Mouse (Mus musculus): Measurements from ENCODE around the gene Unc5b. TPM values are rescaled to one million over a fixed set of nuclear protein-coding genes. Genes with fewer than 3 reads are reported as not detected.
A peak's percentile ranks its signal among the peaks of the same experiment; 100 is the strongest.
"Not testable (repeated sequence)": the region's sequence is repeated elsewhere in the genome, so short reads cannot be mapped to it uniquely, and the experiment has no call there.

Unc5b gene
- polyA plus RNA-seq (2014; fragmentation: Nextera tagmentation; extraction: Ambion mirVana) = 2.3 and 2.9 TPM in 2 replicates

DNA sequence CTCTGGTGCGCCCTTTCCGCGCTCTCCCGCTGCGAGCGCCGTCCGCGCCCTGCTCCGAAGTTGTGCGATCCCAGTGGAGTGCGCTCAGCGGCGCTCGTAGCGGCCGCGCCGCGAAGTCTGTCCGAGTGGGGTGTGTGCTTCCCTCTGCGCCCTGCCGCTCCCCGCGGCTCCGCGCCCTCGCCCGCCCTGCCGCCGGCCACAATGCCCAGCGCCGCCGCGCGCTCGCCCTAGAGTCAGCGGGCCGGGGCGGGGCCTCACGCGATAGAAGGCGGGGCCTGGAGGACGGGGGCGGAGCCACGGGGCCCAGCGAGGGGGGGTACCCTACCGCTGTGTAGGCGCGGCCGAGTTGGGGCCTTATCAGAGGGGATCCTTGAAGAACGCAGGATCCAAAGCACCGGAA, at the start of gene Unc5b:
Gene Unc5b (minus strand): TSS at position 203 of the 400 bp plus-strand sequence.
- Histone ChIP-seq H3K4me3 (ENCODE audit: low read depth, low read length) (peak within 1 kb of the TSS; percentile 59), H3K27ac (ENCODE audit: low read depth, low read length) (0 out of 2 replicates have a peak within 1 kb of the TSS, but pooled peaks have one; percentile 20), H3K4me2 (ENCODE audit: low read depth) (peak within 1 kb of the TSS; percentile 97), H3K9me3 (ENCODE audit: control insufficient read depth, low read length) (no peaks in the 10 kb centered on the region), H3K9ac (ENCODE audit: low read length) (peak within 1 kb of the TSS; percentile 74), H3K4me1 (ENCODE audit: control insufficient read depth, insufficient read depth, low read length) (peaks cover 23% of the 10 kb centered on the region), H3K27me3 (ENCODE audit: control insufficient read depth, insufficient read depth, low read length) (peaks cover 59% of the 10 kb centered on the region), H3K36me3 (ENCODE audit: control insufficient read depth, insufficient read depth, low read length) (no peaks in the 10 kb centered on the region)
- ATAC-seq (ENCODE audit: insufficient read depth, low FRiP score, low TSS enrichment) = peak; percentile 81
- under 1% methylated on average over 53 of the region's 53 CpGs for WGBS
- peak; percentile 91 for DNase-seq (ENCODE audit: low spot score)

DNA sequence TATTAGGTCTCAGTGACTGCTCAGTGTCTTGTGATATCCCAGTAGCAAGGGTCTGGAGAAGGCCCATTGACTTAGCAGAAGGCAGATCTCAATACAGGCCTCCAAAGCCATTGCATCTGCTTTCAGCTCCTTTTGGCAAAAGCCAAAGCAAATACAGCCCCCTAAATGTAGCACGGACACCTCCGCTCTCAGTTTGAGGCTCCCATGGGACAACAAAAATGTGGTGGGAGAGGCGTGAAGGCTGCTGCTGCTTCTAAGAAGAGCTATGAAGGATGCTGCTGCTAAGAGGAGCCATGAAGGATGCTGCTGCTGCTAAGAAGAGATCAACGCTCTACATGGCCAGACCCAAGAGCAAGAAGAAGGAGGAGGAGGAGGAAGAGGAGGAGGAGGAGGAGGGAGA, 48.4 kb upstream of the Unc5b start:
- Histone ChIP-seq H3K4me3 (ENCODE audit: low read depth, low read length) (no peak overlapping the region), H3K4me2 (ENCODE audit: low read depth) (no peak overlapping the region), H3K9ac (ENCODE audit: low read length) (no peak overlapping the region), H3K4me1 (ENCODE audit: control insufficient read depth, insufficient read depth, low read length) (no peaks in the 10 kb centered on the region), H3K36me3 (ENCODE audit: control insufficient read depth, insufficient read depth, low read length) (no peaks in the 10 kb centered on the region), H3K9me3 (ENCODE audit: control insufficient read depth, low read length) (no peaks in the 10 kb centered on the region), H3K27ac (ENCODE audit: low read depth, low read length) (no peak overlapping the region), H3K27me3 (ENCODE audit: control insufficient read depth, insufficient read depth, low read length) (no peaks in the 10 kb centered on the region)
- DNase-seq (ENCODE audit: low spot score) (no peak), ATAC-seq (ENCODE audit: insufficient read depth, low FRiP score, low TSS enrichment) (no peak)
- WGBS = 86% methylated on average over 4 of the region's 4 CpGs

- no peaks in the 10 kb centered on the region for H3K36me3 ChIP-seq (ENCODE audit: control insufficient read depth, insufficient read depth, low read length)
- H3K27ac ChIP-seq (ENCODE audit: low read depth, low read length) = no peak overlapping the region
- H3K9ac ChIP-seq (ENCODE audit: low read length) = no peak overlapping the region
- H3K4me2 ChIP-seq (ENCODE audit: low read depth) = no peak overlapping the region
- 92% methylated on average over 5 of the region's 5 CpGs for WGBS
- ATAC-seq (ENCODE audit: insufficient read depth, low FRiP score, low TSS enrichment) (no peak), DNase-seq (ENCODE audit: low spot score) (no peak)
- no peaks in the 10 kb centered on the region for H3K4me1 ChIP-seq (ENCODE audit: control insufficient read depth, insufficient read depth, low read length)
- H3K9me3 ChIP-seq (ENCODE audit: control insufficient read depth, low read length) = no peaks in the 10 kb centered on the region
- no peaks in the 10 kb centered on the region for H3K27me3 ChIP-seq (ENCODE audit: control insufficient read depth, insufficient read depth, low read length)
- no peak overlapping the region for H3K4me3 ChIP-seq (ENCODE audit: low read depth, low read length)
Measured at GRCm38 (mm10) chr10:60877075-60877474, 45.7 kb upstream of the Unc5b start.

DNA sequence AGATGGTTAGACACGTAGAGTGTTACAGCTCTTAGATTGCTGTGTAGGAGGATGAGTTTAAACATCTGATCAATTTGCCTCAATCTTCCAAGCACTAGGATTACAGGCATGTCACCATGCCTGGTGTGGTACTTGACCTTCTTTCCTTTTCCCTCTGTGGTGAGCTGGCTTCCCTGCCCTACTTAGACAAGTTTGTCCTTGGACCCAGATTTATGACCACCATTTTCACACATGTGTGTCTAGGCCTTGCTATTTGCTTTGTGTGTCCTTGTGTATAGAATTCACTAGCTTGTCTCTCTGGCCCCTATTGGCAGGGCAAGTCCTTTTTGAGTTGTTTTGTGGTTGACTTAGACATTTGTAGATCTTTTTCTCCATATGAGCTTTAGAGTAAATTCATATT, 43.6 kb upstream of the Unc5b start:
- Histone ChIP-seq H3K27ac (ENCODE audit: low read depth, low read length) (no peak overlapping the region), H3K4me2 (ENCODE audit: low read depth) (no peak overlapping the region), H3K27me3 (ENCODE audit: control insufficient read depth, insufficient read depth, low read length) (no peaks in the 10 kb centered on the region), H3K4me3 (ENCODE audit: low read depth, low read length) (no peak overlapping the region), H3K9ac (ENCODE audit: low read length) (no peak overlapping the region), H3K4me1 (ENCODE audit: control insufficient read depth, insufficient read depth, low read length) (no peaks in the 10 kb centered on the region), H3K36me3 (ENCODE audit: control insufficient read depth, insufficient read depth, low read length) (no peaks in the 10 kb centered on the region), H3K9me3 (ENCODE audit: control insufficient read depth, low read length) (no peaks in the 10 kb centered on the region)
- DNase-seq (ENCODE audit: low spot score) = no peak
- ATAC-seq (ENCODE audit: insufficient read depth, low FRiP score, low TSS enrichment) = no peak
- WGBS = 88% methylated on average over 1 of the region's 1 CpGs

- no peaks in the 10 kb centered on the region for H3K36me3 ChIP-seq (ENCODE audit: control insufficient read depth, insufficient read depth, low read length)
- no peak overlapping the region for H3K9ac ChIP-seq (ENCODE audit: low read length)
- H3K27me3 ChIP-seq (ENCODE audit: control insufficient read depth, insufficient read depth, low read length) = no peaks in the 10 kb centered on the region
- H3K27ac ChIP-seq (ENCODE audit: low read depth, low read length) = no peak overlapping the region
- no peak overlapping the region for H3K4me3 ChIP-seq (ENCODE audit: low read depth, low read length)
- ATAC-seq (ENCODE audit: insufficient read depth, low FRiP score, low TSS enrichment) = no peak
- H3K4me2 ChIP-seq (ENCODE audit: low read depth) = no peak overlapping the region
- DNase-seq (ENCODE audit: low spot score) = no peak
- H3K4me1 ChIP-seq (ENCODE audit: control insufficient read depth, insufficient read depth, low read length) = no peaks in the 10 kb centered on the region
- H3K9me3 ChIP-seq (ENCODE audit: control insufficient read depth, low read length) = no peaks in the 10 kb centered on the region
- 84% methylated on average over 6 of the region's 6 CpGs for WGBS
Measured at GRCm38 (mm10) chr10:60863318-60863717, 31.9 kb upstream of the Unc5b start.

DNA sequence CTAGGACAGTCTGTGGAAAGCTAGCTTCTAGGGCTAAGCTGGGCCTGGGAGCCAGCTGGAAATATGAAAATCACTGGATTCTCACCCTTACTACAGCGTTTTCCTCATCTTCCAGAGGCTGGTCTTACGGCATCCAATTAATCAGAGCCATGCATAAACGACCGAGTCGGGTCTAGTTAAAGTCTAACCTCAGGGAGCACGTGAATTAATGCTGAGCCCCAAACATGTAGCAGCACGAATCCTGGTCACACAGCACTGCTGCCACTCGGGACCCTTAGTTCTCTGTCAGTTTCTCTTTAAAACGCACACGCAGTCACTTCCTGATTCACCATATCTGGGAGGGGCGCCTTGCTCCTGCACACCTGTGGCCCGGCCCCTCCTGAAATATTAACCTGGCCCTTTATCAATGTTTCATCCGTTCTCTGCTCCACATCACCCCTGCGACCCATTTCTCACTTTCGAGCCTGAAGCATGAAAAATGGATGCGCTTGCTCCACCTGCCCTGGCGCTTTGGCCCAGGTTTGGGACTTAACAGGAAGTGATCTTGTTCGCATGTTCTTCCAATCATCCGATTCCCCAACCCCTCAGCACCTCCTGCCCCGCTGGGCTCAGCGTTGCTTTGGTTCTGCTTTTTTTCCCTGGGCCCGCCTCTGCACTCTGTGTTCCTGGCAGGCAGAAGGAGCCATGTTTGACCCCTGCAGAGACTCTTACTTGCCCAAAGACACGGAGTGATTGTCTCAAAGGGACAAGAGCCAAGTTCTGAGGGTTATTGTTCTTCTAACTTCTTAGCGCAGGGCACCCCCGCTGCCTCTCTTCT, 31.3 kb upstream of the Unc5b start:
- Histone ChIP-seq H3K4me3 (ENCODE audit: low read depth, low read length) (no peak overlapping the region), H3K36me3 (ENCODE audit: control insufficient read depth, insufficient read depth, low read length) (no peaks in the 10 kb centered on the region), H3K27me3 (ENCODE audit: control insufficient read depth, insufficient read depth, low read length) (no peaks in the 10 kb centered on the region), H3K4me2 (ENCODE audit: low read depth) (no peak overlapping the region), H3K9ac (ENCODE audit: low read length) (no peak overlapping the region), H3K4me1 (ENCODE audit: control insufficient read depth, insufficient read depth, low read length) (no peaks in the 10 kb centered on the region), H3K9me3 (ENCODE audit: control insufficient read depth, low read length) (no peaks in the 10 kb centered on the region), H3K27ac (ENCODE audit: low read depth, low read length) (no peak overlapping the region)
- no peak for DNase-seq (ENCODE audit: low spot score)
- no peak for ATAC-seq (ENCODE audit: insufficient read depth, low FRiP score, low TSS enrichment)
- WGBS = 72% methylated on average over 25 of the region's 25 CpGs

GRCm38 (mm10) chr10:60845271-60845670, 13.9 kb upstream of the Unc5b start:
- H3K36me3 ChIP-seq (ENCODE audit: control insufficient read depth, insufficient read depth, low read length); ATAC-seq (ENCODE audit: insufficient read depth, low FRiP score, low TSS enrichment); H3K27me3 ChIP-seq (ENCODE audit: control insufficient read depth, insufficient read depth, low read length); H3K9ac ChIP-seq (ENCODE audit: low read length); H3K4me3 ChIP-seq (ENCODE audit: low read depth, low read length); H3K4me1 ChIP-seq (ENCODE audit: control insufficient read depth, insufficient read depth, low read length); DNase-seq (ENCODE audit: low spot score); H3K27ac ChIP-seq (ENCODE audit: low read depth, low read length); H3K9me3 ChIP-seq (ENCODE audit: control insufficient read depth, low read length); H3K4me2 ChIP-seq (ENCODE audit: low read depth): not testable (repeated sequence)

DNA sequence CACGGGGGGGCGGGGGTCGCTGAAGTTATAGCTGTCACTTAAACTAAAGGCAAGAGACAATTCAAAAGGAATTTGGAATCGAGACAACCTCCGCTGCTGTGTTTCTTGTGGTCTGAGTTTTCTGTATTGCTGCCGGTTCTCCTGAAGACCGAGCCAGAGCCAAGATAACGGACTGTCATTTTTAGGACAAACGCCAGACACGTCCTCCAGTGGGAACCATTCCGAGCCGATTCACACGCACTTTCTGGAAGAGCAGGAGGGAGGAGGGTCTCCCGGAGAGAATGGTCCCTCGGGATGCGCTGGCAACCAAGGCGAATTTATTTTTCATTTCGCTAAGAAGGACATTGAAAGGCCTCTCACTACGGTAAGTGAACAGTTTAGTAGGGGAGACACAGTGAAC, 7.4 kb upstream of the Unc5b start:
- no peak for ATAC-seq (ENCODE audit: insufficient read depth, low FRiP score, low TSS enrichment)
- Histone ChIP-seq H3K27ac (ENCODE audit: low read depth, low read length) (no peak overlapping the region), H3K4me3 (ENCODE audit: low read depth, low read length) (no peak overlapping the region), H3K4me1 (ENCODE audit: control insufficient read depth, insufficient read depth, low read length) (no peaks in the 10 kb centered on the region), H3K9ac (ENCODE audit: low read length) (no peak overlapping the region), H3K9me3 (ENCODE audit: control insufficient read depth, low read length) (no peaks in the 10 kb centered on the region), H3K4me2 (ENCODE audit: low read depth) (no peak overlapping the region), H3K27me3 (ENCODE audit: control insufficient read depth, insufficient read depth, low read length) (no peaks in the 10 kb centered on the region), H3K36me3 (ENCODE audit: control insufficient read depth, insufficient read depth, low read length) (no peaks in the 10 kb centered on the region)
- WGBS = 71% methylated on average over 19 of the region's 19 CpGs
- DNase-seq (ENCODE audit: low spot score) = no peak

DNA sequence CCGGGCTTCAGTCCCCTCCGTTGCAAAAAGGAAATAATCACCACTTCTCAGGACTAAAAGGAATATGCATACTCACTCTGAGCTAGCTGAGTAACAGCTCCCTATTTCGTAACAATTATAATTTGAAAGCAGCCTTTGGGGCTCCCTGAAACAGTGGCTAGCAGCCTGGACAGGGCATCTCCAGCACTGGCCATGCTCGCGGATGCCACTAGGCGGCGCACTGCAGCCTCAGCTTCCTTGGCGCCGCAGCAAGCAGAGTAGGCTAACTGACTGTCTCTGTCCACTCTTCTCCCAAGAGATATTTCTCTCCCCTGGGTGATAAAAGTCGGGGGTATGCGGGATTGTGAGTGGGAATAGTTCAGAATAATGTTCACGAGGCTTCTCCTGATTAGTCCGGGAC, 3.6 kb upstream of the Unc5b start:
- no peak overlapping the region for H3K9ac ChIP-seq (ENCODE audit: low read length)
- no peaks in the 10 kb centered on the region for H3K9me3 ChIP-seq (ENCODE audit: control insufficient read depth, low read length)
- peaks cover 11% of the 10 kb centered on the region; the same call in 1 of the 2 replicates for H3K4me1 ChIP-seq (ENCODE audit: control insufficient read depth, insufficient read depth, low read length)
- no peak overlapping the region for H3K27ac ChIP-seq (ENCODE audit: low read depth, low read length)
- ATAC-seq (ENCODE audit: insufficient read depth, low FRiP score, low TSS enrichment) (no peak), DNase-seq (ENCODE audit: low spot score) (peak; percentile 81)
- H3K36me3 ChIP-seq (ENCODE audit: control insufficient read depth, insufficient read depth, low read length) = no peaks in the 10 kb centered on the region
- H3K4me3 ChIP-seq (ENCODE audit: low read depth, low read length) = no peak overlapping the region
- H3K27me3 ChIP-seq (ENCODE audit: control insufficient read depth, insufficient read depth, low read length) = peaks cover 30% of the 10 kb centered on the region
- H3K4me2 ChIP-seq (ENCODE audit: low read depth) = no peak overlapping the region
- WGBS = 3% methylated on average over 13 of the region's 13 CpGs

Measured in neural tube, embryonic 11.5 days (tissue).